Mouse (Mus musculus): ENCODE results near the gene Rerg.

GRCm38 (mm10) chr6:137076225-137076624 is 94.1 kb downstream of the Rerg start:
- TF ChIP-seq POLR2A (IDR thresholded peaks at IDR 0.05; ENCODE audit: insufficient read length, low read depth), result no peak
- no peak for TF ChIP-seq POLR2AphosphoS2 (IDR thresholded peaks at IDR 0.05; ENCODE audit: insufficient read length, low read depth)
- TF ChIP-seq MAX (IDR thresholded peaks at IDR 0.05; ENCODE audit: low read depth), result no peak
- TF ChIP-seq E2F4 (IDR thresholded peaks at IDR 0.05; ENCODE audit: insufficient read depth), result no peak
- no peak for TF ChIP-seq USF1 (IDR thresholded peaks at IDR 0.05; ENCODE audit: low read depth)
- TF ChIP-seq CEBPB (IDR thresholded peaks at IDR 0.05; ENCODE audit: insufficient read depth, poor library complexity, severe bottlenecking), result no peak
- TF ChIP-seq MYOD1 (IDR thresholded peaks at IDR 0.05; ENCODE audit: control insufficient read depth in 1 of 3, insufficient read length in 2 of 3, low read depth in 2 of 3), result no peak
- TF ChIP-seq TCF12 (IDR thresholded peaks at IDR 0.05; ENCODE audit: insufficient read depth, poor library complexity, severe bottlenecking), result no peak
- no peak for TF ChIP-seq MYOG (IDR thresholded peaks at IDR 0.05; ENCODE audit: control insufficient read depth in 1 of 3, insufficient read depth in 1 of 3, insufficient read length in 2 of 3, low read depth in 2 of 3)
- TF ChIP-seq TCF3 (IDR thresholded peaks at IDR 0.05; ENCODE audit: insufficient read length, low read depth), result no peak
- no peak for TF ChIP-seq REST (IDR thresholded peaks at IDR 0.05; ENCODE audit: insufficient read depth, insufficient read length)
- TF ChIP-seq SRF (IDR thresholded peaks at IDR 0.05; ENCODE audit: control insufficient read depth, insufficient read length, low read depth), result no peak
